Mouse (Mus musculus): ENCODE results near the gene Ngf.

DNA sequence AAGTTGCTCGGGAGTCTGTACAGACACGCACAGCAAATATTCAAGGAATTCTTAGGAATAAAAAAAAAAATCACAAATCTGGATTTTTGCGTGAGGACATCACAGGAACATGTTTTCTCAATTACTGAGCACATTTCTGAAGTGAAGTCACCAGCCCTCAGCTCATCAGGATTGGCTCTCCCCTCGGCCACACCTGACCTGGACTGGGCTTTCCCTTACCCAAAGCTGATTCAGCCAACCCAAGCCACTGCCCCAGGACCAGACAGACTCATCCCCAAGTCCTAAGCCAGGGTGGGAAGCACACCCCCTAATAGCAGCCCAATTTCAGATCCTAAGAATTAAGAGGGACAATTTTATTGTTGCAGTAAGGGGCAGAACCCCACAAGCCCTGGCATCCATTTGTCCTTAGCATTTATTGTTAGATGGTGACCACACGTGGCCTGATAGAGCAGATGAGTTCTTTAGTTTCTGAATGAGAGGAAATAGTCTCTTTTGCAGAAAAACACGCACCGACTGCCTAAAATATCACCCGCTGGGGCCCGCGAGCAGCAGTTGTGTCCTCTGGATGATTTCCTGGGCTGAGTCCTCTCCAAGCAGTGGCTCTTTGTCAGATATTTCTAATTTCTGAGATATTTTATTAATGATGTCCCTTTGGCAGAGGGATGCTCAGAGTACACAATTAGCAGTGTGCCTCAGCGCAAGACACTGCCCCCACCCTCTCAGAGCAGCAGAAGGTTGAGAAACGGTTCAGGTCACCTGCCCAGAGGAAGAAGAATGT is 8.4 kb downstream of the Ngf start:
- TF ChIP-seq CTCF (IDR thresholded peaks at IDR 0.05; ENCODE audit: extremely low read depth, insufficient read depth, low read length), result no peak
- no peak for TF ChIP-seq POLR2A (IDR thresholded peaks at IDR 0.05; ENCODE audit: extremely low read depth, insufficient read depth, low read length)

Measured in cortical plate, adult 2 months (tissue).